Mouse (Mus musculus) spleen, adult 2 months (tissue): ENCODE results near the gene Slco3a1. TPM values are rescaled to one million over a fixed set of nuclear protein-coding genes. Genes with fewer than 3 reads are reported as not detected.

Source experiments
- DNase-seq, 2 experiments: peaks; one replicate each; pipeline versions ENCODE4 v3.0.0 to v3.0.0-alpha.2; 2012 to 2021; ENCODE audit warnings: low spot score in 2 of 2, low read depth in 1 of 2
- H3K27ac ChIP-seq: fragments of 200-500 bp; 2 replicates; pipeline ENCODE4 v1.5.1; 2012; ENCODE audit warnings: low read length, inconsistent platforms; ENCODE audit not compliant: insufficient read depth
- H3K27me3 ChIP-seq: fragments of 200-500 bp; 2 replicates; pipeline ENCODE4 v1.6.1; 2012; ENCODE audit warnings: mild to moderate bottlenecking, moderate library complexity, low read length, inconsistent platforms; ENCODE audit not compliant: control insufficient read depth, insufficient read depth
- H3K36me3 ChIP-seq: fragments of 200-500 bp; 2 replicates; pipeline ENCODE4 v1.6.1; 2012; ENCODE audit warnings: mild to moderate bottlenecking, low read length, inconsistent platforms; ENCODE audit not compliant: control insufficient read depth, insufficient read depth
- H3K4me1 ChIP-seq: fragments of 200-500 bp; 2 replicates; pipeline ENCODE4 v1.6.1; 2011; ENCODE audit warnings: inconsistent platforms; ENCODE audit not compliant: control insufficient read depth, insufficient read depth, insufficient read length
- H3K4me3 ChIP-seq: fragments of 200-500 bp; 2 replicates; pipeline ENCODE4 v1.5.1; 2011; ENCODE audit warnings: mild to moderate bottlenecking, inconsistent platforms; ENCODE audit not compliant: insufficient read depth, insufficient read length; ENCODE audit errors: extremely low read depth
- CTCF ChIP-seq: fragments of 200-500 bp; IDR thresholded peaks from 2 replicates; pipeline ENCODE4 v1.5.1; 2011; ENCODE audit warnings: mild to moderate bottlenecking, inconsistent platforms; ENCODE audit not compliant: insufficient read depth, insufficient read length, insufficient replicate concordance; ENCODE audit errors: extremely low read depth
- POLR2A ChIP-seq: fragments of 200-500 bp; IDR thresholded peaks from 2 replicates; pipeline ENCODE4 v1.6.1; 2011; ENCODE audit warnings: low read depth, low read length, inconsistent platforms
- WGBS: fragments of 180-500 bp; shearing (Covaris S2); methylation state at CpG from one replicate; pipeline ENCODE4 v1.1.7; 2018; 5-methylcytosine and 5-hydroxymethylcytosine counted together
- polyA plus RNA-seq: library from polyadenylated mRNA; depleted of rRNA; stranded (reverse); fragments of >200 nt; gene quantifications from 2 replicates; pipeline ENCODE4 v1.2.3, GENCODE M21; 2012

Gene Slco3a1
- polyA plus RNA-seq, 1 experiment = 23.1 TPM

GRCm38 (mm10) chr7:74329004-74329403, 225.6 kb downstream of the Slco3a1 start:
- Histone ChIP-seq H3K4me1 (no peaks in the 10 kb centered on the region), H3K27me3 (no peaks in the 10 kb centered on the region), H3K36me3 (no peaks in the 10 kb centered on the region), H3K4me3 (no peak overlapping the region), H3K27ac (no peak overlapping the region)
- TF ChIP-seq POLR2A = no peak
- DNase-seq = no peak
- 15% methylated on average over 1 of the region's 1 CpGs for WGBS

- no peaks in the 10 kb centered on the region for H3K27me3 ChIP-seq
- DNase-seq = no peak
- WGBS = 24% methylated on average over 5 of the region's 5 CpGs
- no peak overlapping the region for H3K27ac ChIP-seq
- no peak overlapping the region for H3K4me3 ChIP-seq
- H3K36me3 ChIP-seq = no peaks in the 10 kb centered on the region
- TF ChIP-seq POLR2A (no peak), CTCF (no peak)
- H3K4me1 ChIP-seq = no peaks in the 10 kb centered on the region
Measured at GRCm38 (mm10) chr7:74327716-74328115, 226.9 kb downstream of the Slco3a1 start.

GRCm38 (mm10) chr7:74325052-74325451, 229.5 kb downstream of the Slco3a1 start:
- WGBS = 89% methylated on average over 8 of the region's 8 CpGs
- no peak for DNase-seq

GRCm38 (mm10) chr7:74323683-74324082, 230.9 kb downstream of the Slco3a1 start:
- Histone ChIP-seq H3K4me3 (no peak overlapping the region), H3K27ac (no peak overlapping the region)
- 79% methylated on average over 5 of the region's 5 CpGs for WGBS

More at GRCm38 (mm10) chr7:74325052-74325451, 229.5 kb downstream of the Slco3a1 start:
- H3K4me1 ChIP-seq = no peaks in the 10 kb centered on the region
- no peak overlapping the region for H3K4me3 ChIP-seq
- H3K27ac ChIP-seq = no peak overlapping the region
- TF ChIP-seq CTCF (no peak), POLR2A (no peak)
- no peaks in the 10 kb centered on the region for H3K36me3 ChIP-seq
- no peaks in the 10 kb centered on the region for H3K27me3 ChIP-seq

GRCm38 (mm10) chr7:74323194-74323593, 231.4 kb downstream of the Slco3a1 start:
- Histone ChIP-seq H3K27ac (no peak overlapping the region), H3K36me3 (no peaks in the 10 kb centered on the region), H3K4me1 (no peaks in the 10 kb centered on the region), H3K4me3 (no peak overlapping the region), H3K27me3 (no peaks in the 10 kb centered on the region)
- TF ChIP-seq POLR2A = no peak
- no peak for TF ChIP-seq CTCF
- no peak for DNase-seq

More at GRCm38 (mm10) chr7:74323683-74324082, 230.9 kb downstream of the Slco3a1 start:
- no peak for TF ChIP-seq POLR2A
- no peak for TF ChIP-seq CTCF
- Histone ChIP-seq H3K27me3 (no peaks in the 10 kb centered on the region), H3K36me3 (no peaks in the 10 kb centered on the region), H3K4me1 (no peaks in the 10 kb centered on the region)
- DNase-seq = no peak

- 93% methylated on average over 5 of the region's 5 CpGs for WGBS
- Histone ChIP-seq H3K4me3 (no peak overlapping the region), H3K4me1 (no peaks in the 10 kb centered on the region), H3K36me3 (no peaks in the 10 kb centered on the region), H3K27me3 (no peaks in the 10 kb centered on the region), H3K27ac (no peak overlapping the region)
- TF ChIP-seq POLR2A (no peak), CTCF (no peak)
- no peak for DNase-seq
Measured at GRCm38 (mm10) chr7:74320635-74321034, 233.9 kb downstream of the Slco3a1 start.

GRCm38 (mm10) chr7:74315836-74316435, 238.6 kb downstream of the Slco3a1 start:
- Histone ChIP-seq H3K36me3 (no peaks in the 10 kb centered on the region), H3K27ac (no peak overlapping the region), H3K4me3 (no peak overlapping the region), H3K27me3 (no peaks in the 10 kb centered on the region), H3K4me1 (no peaks in the 10 kb centered on the region)
- 91% methylated on average over 3 of the region's 3 CpGs for WGBS
- TF ChIP-seq POLR2A (no peak), CTCF (no peak)
- no peak for DNase-seq
